Mouse (Mus musculus): Measurements from ENCODE around the gene Tcp10a. TPM values are rescaled to one million over a fixed set of nuclear protein-coding genes. Genes with fewer than 3 reads are reported as not detected.

Gene Tcp10a
- not detected for polyA plus RNA-seq (2014; fragmentation: Illumina TruSeq; extraction: RNeasy Lipid Tissue Mini Kit (QIAGEN cat#74804); ENCODE audit: low read depth, low replicate concordance)

GRCm38 (mm10) chr17:7324346-7324745 lies at the start of gene Tcp10a:
Gene Tcp10a (plus strand): TSS chr17:7324646.

DNA sequence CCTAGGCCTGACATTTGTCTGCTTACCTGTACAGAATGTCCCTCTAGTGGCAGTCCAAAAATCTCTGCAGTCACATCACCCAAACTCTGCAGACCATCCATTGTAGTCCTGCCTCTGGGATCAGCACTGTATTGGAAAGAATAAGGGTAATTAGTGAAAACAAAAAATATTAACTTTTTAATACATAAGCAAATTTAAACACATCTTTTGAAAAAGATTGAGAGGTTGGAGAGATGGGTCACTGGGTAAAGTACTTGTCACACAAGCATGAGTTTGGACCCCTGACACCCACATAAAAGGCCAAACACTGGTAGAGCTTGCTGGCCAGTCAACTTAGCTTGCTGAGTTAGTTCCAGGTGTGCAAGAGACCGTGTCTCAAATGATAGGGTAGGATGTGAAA lies 28.1 kb downstream of the Tcp10a start, which contains the start of gene Ttll2:
Gene Ttll2, minus strand, starts transcription at position 101 of the 400 bp plus-strand sequence.

GRCm38 (mm10) chr17:7371879-7372278 lies 47.4 kb downstream of the Tcp10a start, which contains the start of gene Gm49630:
Gene Gm49630 (minus strand): TSS chr17:7371979.

GRCm38 (mm10) chr17:7385364-7385763 lies 60.9 kb downstream of the Tcp10a start, which contains the start of gene Unc93a2:
Gene Unc93a2 (minus strand): TSS chr17:7385464.

Other genes with a start within 250 kb of the Tcp10a start
- gene Rps6ka2, start 154.5 kb upstream of the Tcp10a start, polyA plus RNA-seq (2014; fragmentation: Illumina TruSeq; extraction: RNeasy Lipid Tissue Mini Kit (QIAGEN cat#74804); ENCODE audit: low read depth, low replicate concordance), result 27.3 TPM
- not detected for gene Ttll2, start 28.1 kb downstream of the Tcp10a start, polyA plus RNA-seq (2014; fragmentation: Illumina TruSeq; extraction: RNeasy Lipid Tissue Mini Kit (QIAGEN cat#74804); ENCODE audit: low read depth, low replicate concordance)
- not detected for gene Gm49630, start 47.3 kb downstream of the Tcp10a start, polyA plus RNA-seq (2014; fragmentation: Illumina TruSeq; extraction: RNeasy Lipid Tissue Mini Kit (QIAGEN cat#74804); ENCODE audit: low read depth, low replicate concordance)
- gene Unc93a2, start 60.8 kb downstream of the Tcp10a start, polyA plus RNA-seq (2014; fragmentation: Illumina TruSeq; extraction: RNeasy Lipid Tissue Mini Kit (QIAGEN cat#74804); ENCODE audit: low read depth, low replicate concordance), result not detected

Data from heart, adult 10 weeks (tissue).